Mouse (Mus musculus): ENCODE results near the gene Ctsc. TPM values are rescaled to one million over a fixed set of nuclear protein-coding genes. Genes with fewer than 3 reads are reported as not detected.

Ctsc gene
- polyA plus RNA-seq, 1 experiment from 2014 or later = 24.2 TPM

DNA sequence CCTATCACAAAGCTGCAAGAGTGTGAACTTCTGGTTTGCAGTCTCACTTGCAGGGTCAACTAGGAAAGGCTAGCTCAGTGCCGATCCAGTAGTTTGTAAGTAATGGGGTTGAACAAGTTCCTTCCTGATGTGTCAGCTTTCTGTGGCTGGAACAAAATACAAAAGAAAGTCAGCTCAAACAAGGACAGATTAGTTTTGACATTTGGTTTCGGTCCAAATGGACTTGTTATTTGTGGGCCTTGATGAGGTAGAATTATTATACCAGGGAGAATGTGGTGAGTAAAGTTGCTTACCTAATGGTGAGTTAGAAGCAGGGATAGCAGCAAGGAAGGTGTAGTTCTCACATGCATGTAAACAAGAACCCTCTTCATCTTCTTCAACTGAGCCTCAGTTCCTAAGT, 44.5 kb downstream of the Ctsc start:
- H3K27ac ChIP-seq (replicated peaks; ENCODE audit: low read depth, low read length) = no peak overlapping the region
- H3K9me3 ChIP-seq (replicated peaks; ENCODE audit: control insufficient read depth, low read length) = no peaks in the 10 kb centered on the region
- no peak overlapping the region for H3K9ac ChIP-seq (replicated peaks; ENCODE audit: low read length)
- WGBS = 79% methylated on average over 2 of the region's 2 CpGs
- H3K27me3 ChIP-seq (ENCODE audit: control insufficient read depth, insufficient read depth, low read length) = no peaks in the 10 kb centered on the region
- H3K4me3 ChIP-seq (ENCODE audit: low read depth, low read length) = no peak overlapping the region
- no peaks in the 10 kb centered on the region for H3K4me1 ChIP-seq (ENCODE audit: control insufficient read depth, insufficient read depth, low read length)
- ATAC-seq (replicated peaks; ENCODE audit: insufficient number of reproducible peaks, low FRiP score, low TSS enrichment, low read depth) = no peak
- no peak for DNase-seq (ENCODE audit: low spot score)
- no peak overlapping the region for H3K4me2 ChIP-seq (ENCODE audit: low read depth, low read length)
- H3K36me3 ChIP-seq (replicated peaks; ENCODE audit: control insufficient read depth, insufficient read depth, low read depth, low read length) = no peaks in the 10 kb centered on the region

DNA sequence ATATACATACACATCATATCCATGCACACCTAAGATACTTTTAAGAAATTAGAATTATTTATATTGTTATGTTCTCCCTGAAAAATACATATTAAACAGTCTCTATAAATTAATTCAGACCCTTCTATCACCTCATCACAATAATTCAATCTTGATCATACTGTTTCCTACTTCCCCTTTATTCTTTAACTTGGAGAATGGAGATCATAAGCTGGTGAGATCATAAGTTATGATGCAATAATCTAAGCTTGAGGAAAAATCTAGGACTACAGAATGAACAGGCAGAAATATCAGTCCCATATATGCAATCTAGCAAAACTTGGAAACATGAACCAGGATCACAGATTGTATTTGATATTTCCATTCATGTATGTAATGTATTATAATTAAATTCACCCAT, 49.6 kb downstream of the Ctsc start:
- Histone ChIP-seq H3K36me3 (replicated peaks; ENCODE audit: control insufficient read depth, insufficient read depth, low read depth, low read length) (no peaks in the 10 kb centered on the region), H3K27me3 (ENCODE audit: control insufficient read depth, insufficient read depth, low read length) (no peaks in the 10 kb centered on the region), H3K9ac (replicated peaks; ENCODE audit: low read length) (no peak overlapping the region), H3K27ac (replicated peaks; ENCODE audit: low read depth, low read length) (no peak overlapping the region), H3K4me3 (ENCODE audit: low read depth, low read length) (no peak overlapping the region), H3K9me3 (replicated peaks; ENCODE audit: control insufficient read depth, low read length) (no peaks in the 10 kb centered on the region), H3K4me2 (ENCODE audit: low read depth, low read length) (no peak overlapping the region), H3K4me1 (ENCODE audit: control insufficient read depth, insufficient read depth, low read length) (no peaks in the 10 kb centered on the region)
- DNase-seq (ENCODE audit: low spot score) (no peak), ATAC-seq (replicated peaks; ENCODE audit: insufficient number of reproducible peaks, low FRiP score, low TSS enrichment, low read depth) (no peak)

DNA sequence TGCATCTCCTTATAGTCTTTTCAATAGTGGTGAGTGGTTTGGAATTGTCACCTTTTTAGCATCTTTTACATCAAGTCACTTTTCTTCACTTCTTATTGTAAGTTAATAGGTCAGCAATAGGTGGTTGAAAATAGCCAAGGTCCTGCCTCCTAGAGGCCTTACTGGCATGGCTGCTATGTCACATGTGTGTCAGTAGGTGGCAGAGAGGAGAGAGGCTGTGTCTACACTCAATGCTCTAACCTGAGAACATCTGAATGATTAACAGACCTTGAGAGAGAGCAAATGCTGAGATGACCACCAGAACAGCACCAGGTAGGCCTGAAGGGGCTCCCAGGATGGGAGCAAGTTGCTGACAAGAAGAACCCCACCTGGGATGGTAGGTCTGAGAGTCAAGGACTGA, 65.9 kb downstream of the Ctsc start:
- no peaks in the 10 kb centered on the region for H3K4me1 ChIP-seq (ENCODE audit: control insufficient read depth, insufficient read depth, low read length)
- no peak for ATAC-seq (replicated peaks; ENCODE audit: insufficient number of reproducible peaks, low FRiP score, low TSS enrichment, low read depth)
- no peak overlapping the region for H3K4me2 ChIP-seq (ENCODE audit: low read depth, low read length)
- no peaks in the 10 kb centered on the region for H3K9me3 ChIP-seq (replicated peaks; ENCODE audit: control insufficient read depth, low read length)
- H3K27ac ChIP-seq (replicated peaks; ENCODE audit: low read depth, low read length) = no peak overlapping the region
- H3K4me3 ChIP-seq (ENCODE audit: low read depth, low read length) = no peak overlapping the region
- no peaks in the 10 kb centered on the region for H3K36me3 ChIP-seq (replicated peaks; ENCODE audit: control insufficient read depth, insufficient read depth, low read depth, low read length)
- H3K27me3 ChIP-seq (ENCODE audit: control insufficient read depth, insufficient read depth, low read length) = no peaks in the 10 kb centered on the region
- DNase-seq (ENCODE audit: low spot score) = no peak
- no peak overlapping the region for H3K9ac ChIP-seq (replicated peaks; ENCODE audit: low read length)

DNA sequence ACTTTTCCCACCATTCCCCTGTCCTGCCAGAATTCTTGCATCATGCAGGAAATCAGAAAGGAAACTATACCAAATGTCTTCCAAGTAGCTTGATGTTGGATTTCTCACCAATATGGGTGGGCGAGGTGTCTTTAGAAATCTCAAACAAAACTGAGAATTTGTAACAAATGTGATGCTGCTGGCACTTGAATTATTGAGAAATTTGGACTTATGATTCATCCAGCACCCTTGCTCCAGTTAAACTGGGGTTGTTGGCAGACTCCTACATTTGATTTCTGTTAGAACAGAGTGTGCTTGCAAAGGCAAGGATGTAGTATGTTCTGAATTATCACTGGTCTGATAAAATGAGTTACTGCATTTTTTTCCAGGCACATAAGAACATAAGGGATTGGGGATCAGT, 68.2 kb downstream of the Ctsc start:
- no peak overlapping the region for H3K9ac ChIP-seq (replicated peaks; ENCODE audit: low read length)
- no peaks in the 10 kb centered on the region for H3K36me3 ChIP-seq (replicated peaks; ENCODE audit: control insufficient read depth, insufficient read depth, low read depth, low read length)
- no peak overlapping the region for H3K4me3 ChIP-seq (ENCODE audit: low read depth, low read length)
- DNase-seq (ENCODE audit: low spot score) = no peak
- no peak overlapping the region for H3K27ac ChIP-seq (replicated peaks; ENCODE audit: low read depth, low read length)
- no peak for ATAC-seq (replicated peaks; ENCODE audit: insufficient number of reproducible peaks, low FRiP score, low TSS enrichment, low read depth)
- H3K4me1 ChIP-seq (ENCODE audit: control insufficient read depth, insufficient read depth, low read length) = no peaks in the 10 kb centered on the region
- WGBS = 90% methylated on average over 1 of the region's 1 CpGs
- H3K4me2 ChIP-seq (ENCODE audit: low read depth, low read length) = no peak overlapping the region
- H3K27me3 ChIP-seq (ENCODE audit: control insufficient read depth, insufficient read depth, low read length) = no peaks in the 10 kb centered on the region
- H3K9me3 ChIP-seq (replicated peaks; ENCODE audit: control insufficient read depth, low read length) = no peaks in the 10 kb centered on the region

DNA sequence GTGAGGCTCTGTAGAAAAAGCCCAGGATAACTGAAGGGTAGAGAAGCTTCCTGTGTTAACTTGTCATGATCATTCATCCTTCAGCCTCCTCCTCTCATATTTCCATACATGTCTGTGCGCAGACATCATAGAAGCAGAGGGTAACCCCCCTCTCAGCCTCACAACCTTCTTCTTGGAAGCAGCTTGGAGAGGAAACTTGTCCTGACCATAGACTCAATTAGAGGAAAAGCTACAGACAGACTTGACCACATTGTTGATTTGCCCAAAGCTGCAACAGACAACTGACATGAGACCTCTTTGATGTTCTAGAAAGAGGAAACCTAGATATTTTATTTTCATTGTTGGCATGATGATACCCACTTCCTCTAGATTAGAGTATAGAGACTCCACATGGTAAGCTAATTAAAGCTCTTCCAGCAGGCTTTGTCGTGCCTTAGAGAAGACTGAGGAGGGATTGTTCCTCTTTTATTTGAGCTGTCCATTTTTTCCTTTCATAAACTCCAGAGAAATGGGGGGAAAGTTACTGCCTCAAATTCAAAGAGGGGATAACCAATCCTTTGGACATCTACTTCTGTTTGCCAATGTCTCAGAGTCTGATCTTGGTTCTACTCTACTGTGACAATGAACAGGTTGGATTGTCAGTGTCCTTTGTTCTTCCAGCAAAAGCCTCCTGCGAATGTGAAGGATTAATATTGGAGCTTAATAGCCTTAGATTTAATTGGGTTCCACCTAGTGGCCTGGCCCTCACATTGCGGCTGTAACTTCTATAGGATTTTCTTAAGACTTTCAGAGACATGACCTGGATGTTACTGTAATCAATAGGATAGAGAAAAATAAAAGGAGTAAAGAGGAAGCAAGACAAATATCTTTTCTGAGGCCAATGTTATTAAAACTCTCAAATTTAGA, 79.2 kb downstream of the Ctsc start:
- H3K4me2 ChIP-seq (ENCODE audit: low read depth, low read length) = no peak overlapping the region
- no peaks in the 10 kb centered on the region for H3K4me1 ChIP-seq (ENCODE audit: control insufficient read depth, insufficient read depth, low read length)
- 40% methylated on average over 4 of the region's 4 CpGs for WGBS
- H3K27me3 ChIP-seq (ENCODE audit: control insufficient read depth, insufficient read depth, low read length) = no peaks in the 10 kb centered on the region
- H3K36me3 ChIP-seq (replicated peaks; ENCODE audit: control insufficient read depth, insufficient read depth, low read depth, low read length) = no peaks in the 10 kb centered on the region
- no peaks in the 10 kb centered on the region for H3K9me3 ChIP-seq (replicated peaks; ENCODE audit: control insufficient read depth, low read length)
- H3K9ac ChIP-seq (replicated peaks; ENCODE audit: low read length) = no peak overlapping the region
- no peak for ATAC-seq (replicated peaks; ENCODE audit: insufficient number of reproducible peaks, low FRiP score, low TSS enrichment, low read depth)
- H3K4me3 ChIP-seq (ENCODE audit: low read depth, low read length) = no peak overlapping the region
- H3K27ac ChIP-seq (replicated peaks; ENCODE audit: low read depth, low read length) = no peak overlapping the region
- DNase-seq (ENCODE audit: low spot score) = peak; percentile 64

DNA sequence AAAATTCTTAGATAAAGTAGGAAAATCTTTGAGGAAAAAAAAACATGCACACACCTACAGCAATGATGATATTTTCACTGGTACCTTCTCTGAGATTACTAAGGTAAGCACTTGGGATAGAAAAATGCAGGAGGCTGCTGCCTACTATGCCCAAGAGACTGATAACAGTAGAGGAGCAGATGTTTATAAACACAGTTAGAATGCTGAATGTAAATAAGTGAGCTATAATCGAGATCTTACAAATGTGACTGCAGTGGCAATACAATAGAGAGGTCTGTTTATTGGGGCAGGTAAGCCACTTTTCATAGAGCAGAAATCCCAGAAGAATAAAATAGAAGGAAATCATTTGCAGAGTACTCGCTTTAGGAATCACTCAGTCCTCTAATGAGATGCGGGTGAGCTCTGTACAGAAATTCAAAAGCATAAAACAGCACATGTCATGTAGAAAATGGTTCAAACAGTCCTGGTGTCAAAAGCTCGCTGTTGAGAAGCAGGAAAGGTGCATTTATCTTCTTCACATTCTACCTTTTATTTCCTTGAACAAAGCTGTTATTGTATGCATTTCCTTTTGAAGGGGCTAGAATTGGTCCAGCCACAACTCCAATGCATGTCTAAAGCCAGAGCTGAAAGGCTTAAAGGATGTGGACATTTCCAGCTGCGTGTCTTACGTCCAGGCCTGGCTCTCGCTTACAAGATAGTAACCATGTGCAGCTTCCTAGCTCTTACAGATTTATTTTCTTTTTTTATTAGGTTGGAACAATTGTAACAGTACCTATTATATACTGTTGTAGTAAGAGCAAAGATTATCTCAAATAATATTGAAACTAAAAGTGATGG, 80.4 kb downstream of the Ctsc start:
- 64% methylated on average over 7 of the region's 7 CpGs for WGBS
- no peak overlapping the region for H3K4me3 ChIP-seq (ENCODE audit: low read depth, low read length)

More for the DNA sequence above, 80.4 kb downstream of the Ctsc start:
- no peaks in the 10 kb centered on the region for H3K4me1 ChIP-seq (ENCODE audit: control insufficient read depth, insufficient read depth, low read length)
- no peaks in the 10 kb centered on the region for H3K36me3 ChIP-seq (replicated peaks; ENCODE audit: control insufficient read depth, insufficient read depth, low read depth, low read length)
- no peak overlapping the region for H3K4me2 ChIP-seq (ENCODE audit: low read depth, low read length)
- H3K27me3 ChIP-seq (ENCODE audit: control insufficient read depth, insufficient read depth, low read length) = no peaks in the 10 kb centered on the region
- H3K9ac ChIP-seq (replicated peaks; ENCODE audit: low read length) = no peak overlapping the region
- no peaks in the 10 kb centered on the region for H3K9me3 ChIP-seq (replicated peaks; ENCODE audit: control insufficient read depth, low read length)
- no peak overlapping the region for H3K27ac ChIP-seq (replicated peaks; ENCODE audit: low read depth, low read length)
- DNase-seq (ENCODE audit: low spot score) (no peak), ATAC-seq (replicated peaks; ENCODE audit: insufficient number of reproducible peaks, low FRiP score, low TSS enrichment, low read depth) (no peak)

Other genes starting within 250 kb of the Ctsc start
- 10.5 and 11.0 TPM in 2 replicates for gene Rab38, start 152.2 kb downstream of the Ctsc start, polyA plus RNA-seq (2014; fragmentation: Nextera tagmentation; extraction: Ambion mirVana)